Mouse (Mus musculus) T-helper 17 cell (primary cell): ENCODE results near the gene Olfr1211.

Source experiments
- in situ Hi-C, 2 experiments: fragments of 300-600 bp; cut with MboI, MseI; formaldehyde crosslinking; loops; 1 replicate in 1 of 2; 2 replicates in 1 of 2; pipeline ENCODE4 v1.15.1; 2025; ENCODE audit warnings: high pct_unique_total_duplicates in 2 of 2

Gene Olfr1211

GRCm38 (mm10) chr2:88938011-88938410, at the start of gene Olfr1211:
TSS of gene Olfr1211 (minus strand) at chr2:88938111.
- in situ Hi-C loops: no loop called here

- in situ Hi-C loops: no loop called here
Observed at GRCm38 (mm10) chr2:88980181-88980580, 42.3 kb upstream of the Olfr1211 start, which contains the start of gene Gm13762. TSS of gene Gm13762 (minus strand) at chr2:88980281.

- in situ Hi-C loops: no loop called here
Observed at GRCm38 (mm10) chr2:88953669-88954068, 15.8 kb upstream of the Olfr1211 start, which contains the start of gene Olfr1212. TSS of gene Olfr1212 (plus strand) at chr2:88953969.

GRCm38 (mm10) chr2:88915057-88915456, 22.9 kb downstream of the Olfr1211 start, which contains the start of gene Olfr1209:
TSS of gene Olfr1209 (minus strand) at chr2:88915157.
- in situ Hi-C loops: no loop called here

GRCm38 (mm10) chr2:88902211-88902610, 35.7 kb downstream of the Olfr1211 start, which contains the start of gene Olfr1208:
TSS of gene Olfr1208 (minus strand) at chr2:88902311.
- in situ Hi-C loops: no loop called here
